Mouse (Mus musculus) ES-CJ7 (cell line): ENCODE data around the gene Hnf1b.

Source experiments
- DNase-seq: peaks from one replicate; pipeline ENCODE4 v3.0.0; 2011; ENCODE audit warnings: low read depth, low spot score

Hnf1b gene

GRCm38 (mm10) chr11:83896430-83897410 lies 46.9 kb downstream of the Hnf1b start:
- DNase-seq: no peak

- no peak for DNase-seq
Measured at GRCm38 (mm10) chr11:83897569-83897968, 47.7 kb downstream of the Hnf1b start.

- no peak for DNase-seq
Measured at GRCm38 (mm10) chr11:83902812-83903211, 52.9 kb downstream of the Hnf1b start.

GRCm38 (mm10) chr11:83905756-83906155 lies 55.9 kb downstream of the Hnf1b start:
- no peak for DNase-seq

GRCm38 (mm10) chr11:83908376-83908775 lies 58.5 kb downstream of the Hnf1b start:
- no peak for DNase-seq

- no peak for DNase-seq
Measured at GRCm38 (mm10) chr11:83913824-83914311, 64.0 kb downstream of the Hnf1b start.

GRCm38 (mm10) chr11:83914501-83914900 lies 64.6 kb downstream of the Hnf1b start:
- no peak for DNase-seq

- no peak for DNase-seq
Measured at GRCm38 (mm10) chr11:83922600-83922999, 72.7 kb downstream of the Hnf1b start.

GRCm38 (mm10) chr11:83927097-83927496 lies 77.2 kb downstream of the Hnf1b start:
- peak; percentile 68 for DNase-seq

- DNase-seq: no peak
Measured at GRCm38 (mm10) chr11:83932506-83933106, 82.7 kb downstream of the Hnf1b start.

GRCm38 (mm10) chr11:83933376-83933775 lies 83.5 kb downstream of the Hnf1b start:
- no peak for DNase-seq

GRCm38 (mm10) chr11:83935986-83936665 lies 86.3 kb downstream of the Hnf1b start:
- no peak for DNase-seq

GRCm38 (mm10) chr11:83938556-83938955 lies 88.7 kb downstream of the Hnf1b start:
- no peak for DNase-seq

GRCm38 (mm10) chr11:83941950-83942840 lies 92.3 kb downstream of the Hnf1b start, which contains the start of gene Ddx52:
Ddx52 (plus strand) TSS chr11:83942062.
- peak; percentile 91 for DNase-seq
